Mouse (Mus musculus): Measurements from ENCODE around the gene Stpg4.

Stpg4 gene

GRCm38 (mm10) chr17:87378354-87379159 is 49.0 kb downstream of the Stpg4 start:
- DNase-seq (ENCODE audit: low read depth), result no peak

DNA sequence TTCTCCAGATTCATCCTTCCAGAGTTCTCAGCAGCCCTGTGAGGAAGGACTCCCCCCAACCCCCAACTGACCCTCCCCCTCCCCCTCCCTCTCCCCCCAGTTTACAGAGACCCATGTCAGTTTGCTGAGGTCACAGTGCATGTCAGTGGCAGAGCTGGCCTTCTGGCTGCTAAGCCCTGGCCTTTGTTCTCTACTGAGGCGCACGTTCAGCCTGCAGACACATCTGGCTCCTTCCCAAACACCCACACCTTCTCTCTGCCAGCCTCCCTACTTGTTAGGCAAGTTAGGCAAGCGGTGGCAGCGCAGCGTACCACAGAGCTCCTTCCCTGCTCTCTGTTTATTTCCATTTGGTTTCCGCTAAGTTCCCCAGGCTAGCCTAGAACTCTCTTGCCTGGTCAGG is 50.0 kb downstream of the Stpg4 start:
- DNase-seq (ENCODE audit: low read depth), result no peak

- no peak for DNase-seq (ENCODE audit: low read depth)
Observed at GRCm38 (mm10) chr17:87376831-87377471, 50.6 kb downstream of the Stpg4 start.

- DNase-seq (ENCODE audit: low read depth), result no peak
Observed at GRCm38 (mm10) chr17:87375941-87376511, 51.5 kb downstream of the Stpg4 start.

DNA sequence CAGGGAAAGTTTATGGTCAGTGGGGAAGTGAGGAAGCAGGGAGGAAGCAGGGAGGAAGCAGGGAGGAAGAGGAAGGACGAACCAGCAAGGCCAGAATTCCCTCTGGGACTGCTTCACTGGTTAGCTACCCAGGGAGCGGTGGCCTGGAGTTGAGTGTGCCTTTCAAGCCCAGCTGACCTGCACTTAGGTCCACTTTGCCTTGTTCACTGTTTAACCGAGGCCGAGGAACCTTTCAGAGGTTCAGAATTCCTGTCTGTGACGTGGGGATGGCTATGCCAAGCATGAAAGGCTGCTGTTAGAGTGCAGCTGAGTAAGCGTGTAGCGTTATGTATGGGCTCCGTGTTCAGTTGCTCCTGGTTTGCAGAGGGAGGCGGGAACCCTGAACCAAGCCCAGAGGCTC is 54.2 kb downstream of the Stpg4 start:
- no peak for DNase-seq (ENCODE audit: low read depth)

DNA sequence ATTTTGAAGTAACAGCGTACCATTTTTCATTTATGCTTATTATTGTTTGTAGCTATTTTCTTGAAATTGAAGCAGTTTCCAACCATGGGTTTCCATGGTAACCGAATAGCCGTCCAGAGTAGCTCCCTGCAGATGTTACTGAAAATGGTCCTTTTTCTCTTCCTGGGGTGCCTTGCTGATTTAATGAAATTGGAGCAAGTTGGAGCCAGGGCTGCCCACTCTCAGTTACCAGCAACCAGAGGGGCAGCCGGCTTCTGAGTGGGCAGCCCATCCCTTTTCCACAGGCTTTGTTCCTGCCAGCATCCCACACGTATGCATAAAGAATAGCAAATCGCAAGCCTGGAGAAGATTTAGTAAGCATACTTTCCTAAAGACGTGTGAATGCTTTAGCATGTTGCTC is 55.4 kb downstream of the Stpg4 start:
- DNase-seq (ENCODE audit: low read depth), result no peak

DNA sequence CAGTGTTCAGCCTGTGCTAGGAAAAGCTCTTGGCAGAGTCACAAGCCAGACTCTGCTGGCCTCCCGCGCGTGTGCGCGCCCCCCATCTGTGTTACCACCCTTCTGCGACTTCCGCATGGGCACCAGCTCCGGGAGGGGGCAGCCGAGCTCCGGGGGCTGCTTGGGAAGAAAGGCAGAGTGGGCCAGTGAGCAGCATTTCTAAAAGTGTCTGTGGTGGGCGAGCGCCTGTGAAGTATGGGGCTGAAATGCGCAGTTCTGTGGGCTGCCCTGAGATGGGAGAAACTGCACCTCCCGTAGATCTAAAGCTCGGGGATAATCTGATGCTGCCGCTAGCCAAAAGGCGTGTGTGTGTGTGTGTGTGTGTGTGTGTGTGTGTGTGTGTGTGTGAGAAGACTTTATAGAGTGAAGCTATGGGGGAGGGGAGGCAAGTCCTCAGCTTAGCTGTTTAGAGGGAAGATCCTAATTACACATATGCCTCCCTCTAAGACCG is 58.2 kb downstream of the Stpg4 start:
- DNase-seq (ENCODE audit: low read depth), result no peak

GRCm38 (mm10) chr17:87368481-87368880 is 59.1 kb downstream of the Stpg4 start:
- no peak for DNase-seq (ENCODE audit: low read depth)

GRCm38 (mm10) chr17:87367640-87368039 is 59.9 kb downstream of the Stpg4 start:
- DNase-seq (ENCODE audit: low read depth), result no peak

- no peak for DNase-seq (ENCODE audit: low read depth)
Observed at GRCm38 (mm10) chr17:87367228-87367627, 60.3 kb downstream of the Stpg4 start.

DNA sequence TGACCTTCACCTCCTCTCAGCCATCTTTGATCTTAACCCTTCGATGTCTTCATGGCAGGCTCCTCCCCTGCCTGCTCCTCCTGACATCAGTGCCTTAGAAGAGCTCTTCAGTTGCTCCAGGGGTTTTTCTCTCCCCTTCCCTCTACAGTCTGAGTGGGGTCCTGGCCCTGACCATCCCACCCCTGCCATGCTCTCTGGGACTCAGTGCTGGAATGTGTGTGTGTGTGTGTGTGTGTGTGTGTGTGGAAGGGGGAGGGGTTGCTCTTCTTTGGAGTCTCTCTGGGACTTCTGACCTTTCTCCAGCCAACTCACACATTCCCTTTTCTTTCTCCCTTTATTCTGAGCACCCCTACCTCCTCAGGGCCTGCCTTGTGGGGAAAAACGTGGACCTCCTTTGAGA is 61.0 kb downstream of the Stpg4 start:
- no peak for DNase-seq (ENCODE audit: low read depth)

GRCm38 (mm10) chr17:87365268-87365667 is 62.3 kb downstream of the Stpg4 start:
- no peak for DNase-seq (ENCODE audit: low read depth)

- DNase-seq (ENCODE audit: low read depth), result no peak
Observed at GRCm38 (mm10) chr17:87364108-87364507, 63.4 kb downstream of the Stpg4 start.

DNA sequence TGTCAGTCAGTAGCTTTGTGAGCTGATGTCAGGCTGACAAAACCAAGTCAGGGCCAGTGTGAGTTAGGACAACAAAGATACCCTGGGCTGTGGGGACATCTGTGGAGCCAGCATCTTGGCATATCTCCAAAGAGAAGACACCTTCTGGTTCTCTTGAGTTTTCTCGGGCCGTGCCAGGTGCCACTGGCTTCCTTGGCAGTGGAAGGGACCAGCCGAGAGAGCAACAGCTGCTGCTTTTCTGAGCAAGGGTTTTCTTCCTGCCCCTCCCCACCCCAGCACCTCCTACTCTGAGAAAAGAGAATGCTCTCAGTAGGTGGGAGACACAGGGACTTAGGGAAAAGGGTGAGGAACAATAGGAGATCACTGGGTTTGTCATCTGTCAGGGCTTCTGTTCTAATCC is 66.4 kb downstream of the Stpg4 start:
- no peak for DNase-seq (ENCODE audit: low read depth)

DNA sequence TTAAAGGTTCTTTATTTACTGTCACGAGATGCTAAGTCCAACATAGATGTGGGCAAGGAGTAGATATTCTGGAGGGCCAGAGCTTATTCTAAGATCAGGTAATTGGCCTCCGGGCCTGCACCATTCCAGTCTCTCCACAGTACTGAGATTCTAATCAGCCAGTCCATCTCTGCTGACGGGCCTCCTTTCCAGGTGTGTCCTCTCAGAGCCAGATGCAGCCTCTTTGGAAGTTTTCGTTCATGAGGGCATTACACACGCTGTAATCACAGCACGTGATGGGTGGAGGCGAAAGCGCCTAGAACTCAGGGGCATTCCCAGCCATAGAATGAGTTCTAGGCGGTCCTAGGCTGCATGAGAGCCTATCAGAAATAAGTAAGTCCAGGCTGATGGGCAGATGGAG is 70.0 kb downstream of the Stpg4 start:
- no peak for DNase-seq (ENCODE audit: low read depth)

- no peak for DNase-seq (ENCODE audit: low read depth)
Observed at GRCm38 (mm10) chr17:87356261-87356660, 71.3 kb downstream of the Stpg4 start.

DNA sequence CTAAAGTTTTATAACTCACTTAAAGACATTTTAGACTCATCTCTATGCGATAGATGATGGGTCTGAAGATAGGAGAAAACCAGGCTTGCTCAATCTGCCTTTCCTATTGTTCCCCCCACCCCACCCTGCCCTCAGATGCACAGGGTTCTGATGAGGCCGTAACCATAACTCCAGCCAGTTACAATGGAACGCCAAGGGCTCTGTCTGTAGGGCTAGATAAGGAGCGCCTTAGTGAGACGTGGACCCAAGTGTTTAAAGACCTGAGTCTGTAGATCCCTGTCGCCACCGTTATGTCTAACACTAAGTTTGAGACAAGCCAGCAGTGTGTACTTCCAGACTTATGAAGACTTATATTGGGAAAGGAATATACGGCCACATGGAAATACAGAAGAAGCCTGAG is 72.1 kb downstream of the Stpg4 start:
- DNase-seq (ENCODE audit: low read depth), result no peak

DNA sequence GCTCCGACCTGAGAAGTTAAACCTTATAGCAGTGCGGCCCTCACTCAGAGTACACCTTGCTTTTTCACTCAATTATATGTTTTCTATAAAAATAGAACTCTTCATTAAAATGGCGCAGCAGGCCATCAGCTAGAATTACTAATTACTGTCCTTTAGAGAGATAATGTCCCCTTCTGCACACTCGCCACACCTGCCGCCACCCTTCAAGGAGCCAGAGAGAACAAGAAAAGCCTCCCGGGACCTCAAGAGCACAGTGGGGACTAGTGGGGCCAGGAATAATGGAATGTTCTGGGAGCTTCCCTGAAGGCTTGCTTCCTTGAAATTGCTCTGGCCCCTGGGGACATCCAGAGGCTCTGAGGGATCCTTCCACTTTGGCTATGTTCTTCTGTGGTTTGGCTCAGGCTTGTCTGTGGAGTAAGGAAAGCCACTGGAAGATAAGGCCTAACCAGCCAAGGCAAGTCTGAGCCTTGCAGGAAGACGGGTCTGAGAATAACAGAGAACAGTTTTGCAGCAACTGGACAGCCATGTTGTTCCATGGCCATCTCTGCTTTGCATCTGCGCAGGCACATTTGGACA is 73.7 kb downstream of the Stpg4 start:
- no peak for DNase-seq (ENCODE audit: low read depth)

GRCm38 (mm10) chr17:87352898-87353225 is 74.7 kb downstream of the Stpg4 start:
- no peak for DNase-seq (ENCODE audit: low read depth)

DNA sequence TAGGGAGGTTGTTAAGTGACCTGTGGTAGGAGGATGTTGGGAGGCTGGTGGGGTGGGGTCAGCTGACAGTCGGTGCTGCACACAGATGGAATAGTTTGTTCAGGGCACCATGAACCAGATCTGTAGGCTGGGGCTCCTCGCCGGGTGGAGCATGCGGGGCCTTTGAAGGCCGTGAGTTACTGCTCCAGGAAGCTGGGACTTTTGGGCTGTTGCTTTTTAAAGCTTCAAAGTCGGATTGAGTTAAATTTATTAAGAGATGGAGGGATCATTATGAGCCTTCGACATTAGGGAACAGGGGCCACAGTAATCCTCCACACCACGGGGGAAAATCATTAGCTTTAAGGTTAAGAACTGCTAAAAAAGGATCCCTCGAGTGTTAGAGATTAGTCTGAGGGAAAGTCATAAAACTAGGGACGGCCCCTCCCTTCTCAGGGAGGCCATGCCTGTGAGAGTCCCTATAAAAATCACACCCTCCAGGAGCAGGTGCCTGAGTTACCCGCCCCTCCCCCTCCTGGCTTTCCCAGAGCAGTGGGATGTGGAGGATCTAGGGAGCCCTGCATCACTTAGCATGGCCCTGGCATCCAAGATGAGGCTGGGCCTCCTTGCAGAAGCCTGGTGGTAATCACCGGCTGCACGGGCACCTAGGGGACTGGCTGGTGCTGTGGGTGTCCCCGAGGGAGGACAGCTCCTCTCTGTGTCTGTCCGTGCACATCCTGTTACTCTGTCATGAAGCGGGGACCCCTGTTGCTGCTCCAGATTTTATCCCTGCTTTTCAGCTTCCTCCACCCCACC is 75.2 kb downstream of the Stpg4 start:
- no peak for DNase-seq (ENCODE audit: low read depth)

- DNase-seq (ENCODE audit: low read depth), result no peak
Observed at GRCm38 (mm10) chr17:87351241-87352105, 76.1 kb downstream of the Stpg4 start.

Data from fibroblast of lung, adult 2 months (primary cell).